Mouse (Mus musculus) bone marrow, adult 2 months (tissue): Measurements from ENCODE around the gene Chp1. TPM values are rescaled to one million over a fixed set of nuclear protein-coding genes. Genes with fewer than 3 reads are reported as not detected.
A peak's percentile ranks its signal among the peaks of the same experiment; 100 is the strongest.

Experiments used
- H3K27ac ChIP-seq: fragments of 200-500 bp; 2 replicates; pipeline ENCODE4 v1.5.1; 2012; ENCODE audit warnings: low read depth, mild to moderate bottlenecking, control low read depth, inconsistent platforms, low read length; ENCODE audit not compliant: control insufficient read depth, poor library complexity, insufficient read depth
- H3K4me1 ChIP-seq: fragments of 200-500 bp; 2 replicates; pipeline ENCODE4 v1.6.1; 2011; ENCODE audit warnings: low read length; ENCODE audit not compliant: control insufficient read depth, insufficient read depth
- H3K4me3 ChIP-seq: fragments of 200-500 bp; replicated peaks from 2 replicates; pipeline ENCODE3; 2011; ENCODE audit warnings: mild to moderate bottlenecking, low read depth, low read length, control low read depth; ENCODE audit not compliant: control insufficient read depth
- CTCF ChIP-seq: fragments of 200-500 bp; IDR thresholded peaks from 2 replicates; pipeline ENCODE4 v1.5.1; 2011; ENCODE audit warnings: low read length, control low read depth; ENCODE audit not compliant: control insufficient read depth, insufficient read depth
- POLR2A ChIP-seq: fragments of 200-500 bp; IDR thresholded peaks from 2 replicates; pipeline ENCODE4 v1.6.1; 2011; ENCODE audit warnings: low read depth, mild to moderate bottlenecking, control low read depth, low read length, borderline replicate concordance; ENCODE audit not compliant: control insufficient read depth
- WGBS: fragments of 180-500 bp; shearing (Covaris S2); methylation state at CpG from one replicate; pipeline ENCODE4 v1.1.7; 2018; 5-methylcytosine and 5-hydroxymethylcytosine counted together
- polyA plus RNA-seq: library from polyadenylated mRNA; stranded (reverse); fragments of >200 nt; gene quantifications from 2 replicates; pipeline ENCODE4 v1.2.4, GENCODE M21; 2011; ENCODE audit warnings: low replicate concordance; ENCODE audit not compliant: missing spikeins, insufficient read depth, insufficient read length

Gene Chp1
- polyA plus RNA-seq, 1 experiment, result 36.0 TPM

GRCm38 (mm10) chr2:119548691-119549090, 1.2 kb downstream of the Chp1 start:
- H3K4me3 ChIP-seq, result no peak overlapping the region
- no peak overlapping the region for H3K27ac ChIP-seq
- 92% methylated on average over 5 of the region's 5 CpGs for WGBS
- TF ChIP-seq CTCF, result no peak
- TF ChIP-seq POLR2A, result no peak
- H3K4me1 ChIP-seq, result no peaks in the 10 kb centered on the region

GRCm38 (mm10) chr2:119549678-119550077, 2.2 kb downstream of the Chp1 start:
- H3K27ac ChIP-seq, result no peak overlapping the region

GRCm38 (mm10) chr2:119558039-119558438, 10.5 kb downstream of the Chp1 start:
- WGBS, result 88% methylated on average over 3 of the region's 3 CpGs
- Histone ChIP-seq H3K27ac (no peak overlapping the region), H3K4me3 (no peak overlapping the region), H3K4me1 (peaks cover 7% of the 10 kb centered on the region)
- no peak for TF ChIP-seq POLR2A
- TF ChIP-seq CTCF, result no peak

More at GRCm38 (mm10) chr2:119549678-119550077, 2.2 kb downstream of the Chp1 start:
- no peak for TF ChIP-seq POLR2A
- no peak for TF ChIP-seq CTCF
- H3K4me3 ChIP-seq, result no peak overlapping the region
- 76% methylated on average over 2 of the region's 2 CpGs for WGBS
- no peaks in the 10 kb centered on the region for H3K4me1 ChIP-seq

- WGBS, result 22% methylated on average over 7 of the region's 7 CpGs
These were observed 11.3 kb downstream of the Chp1 start for GRCm38 (mm10) chr2:119558737-119559340.

GRCm38 (mm10) chr2:119561794-119562193, 14.3 kb downstream of the Chp1 start:
- 28% methylated on average over 3 of the region's 3 CpGs for WGBS
- Histone ChIP-seq H3K27ac (no peak overlapping the region), H3K4me3 (no peak overlapping the region), H3K4me1 (peaks cover 7% of the 10 kb centered on the region)
- no peak for TF ChIP-seq CTCF
- no peak for TF ChIP-seq POLR2A

More at GRCm38 (mm10) chr2:119558737-119559340, 11.3 kb downstream of the Chp1 start:
- no peak overlapping the region for H3K4me3 ChIP-seq
- TF ChIP-seq CTCF (no peak), POLR2A (no peak)
- H3K4me1 ChIP-seq, result peaks cover 7% of the 10 kb centered on the region
- peak overlapping the region; percentile 70 for H3K27ac ChIP-seq

GRCm38 (mm10) chr2:119565284-119565683, 17.8 kb downstream of the Chp1 start:
- WGBS, result 76% methylated on average over 4 of the region's 4 CpGs
- no peak for TF ChIP-seq CTCF
- TF ChIP-seq POLR2A, result no peak
- Histone ChIP-seq H3K27ac (no peak overlapping the region), H3K4me3 (no peak overlapping the region), H3K4me1 (peaks cover 2% of the 10 kb centered on the region; the same call in 1 of the 2 replicates)

GRCm38 (mm10) chr2:119566182-119566855, 18.8 kb downstream of the Chp1 start:
- TF ChIP-seq POLR2A, result no peak
- no peak for TF ChIP-seq CTCF
- no peak overlapping the region for H3K27ac ChIP-seq
- WGBS, result 87% methylated on average over 7 of the region's 7 CpGs
- no peak overlapping the region for H3K4me3 ChIP-seq
- H3K4me1 ChIP-seq, result peaks cover 2% of the 10 kb centered on the region; the same call in 1 of the 2 replicates

- H3K27ac ChIP-seq, result no peak overlapping the region
- H3K4me1 ChIP-seq, result no peaks in the 10 kb centered on the region
- no peak for TF ChIP-seq POLR2A
- TF ChIP-seq CTCF, result no peak
- 40% methylated on average over 1 of the region's 1 CpGs for WGBS
- no peak overlapping the region for H3K4me3 ChIP-seq
These were observed 25.0 kb downstream of the Chp1 start for GRCm38 (mm10) chr2:119572471-119572870.
